ENCODE assay signal across 8 mouse cellular contexts in genomic region chr17:51763600-51763999, GRCm38 (mm10).
"Had no signal": no experiment of that assay in that cellular context is flagged by ENCODE, and none has a peak within 500 bp of the region (broad histone marks: within the 10 kb centered on the region; RNA-seq: fewer than 3 reads in every experiment).

No protein-coding gene starts in this region.

- DNase-seq: kidney, adult 8-10 months; kidney, postnatal 25 days; layer of hippocampus, adult 9-11 months; layer of hippocampus, postnatal 36 days; left cerebral cortex, postnatal 4 days; lung, adult 18-20 months; retina, postnatal 1 day; thymus, postnatal 4 days had no signal
